In genomic region chr6:39573791-39574554, GRCm38 (mm10) we compare ENCODE assay signal across 8 mouse cellular contexts. TPM values are rescaled to one million over a fixed set of nuclear protein-coding genes. Genes with fewer than 3 reads are reported as not detected.
DNase-seq lines count a peak whose midpoint lies in the region; ATAC-seq lines count a peak whose summit lies in the region.

Adck2 (plus strand) TSS chr6:39573873.

- H3K27me3 ChIP-seq in forebrain, embryonic 10.5 days (ENCODE audit: poor library complexity, severe bottlenecking) = peaks cover 7% of the 10 kb centered on the region; the same call in 1 of the 2 replicates
- no peaks in the 10 kb centered on the region for H3K27me3 ChIP-seq in heart, embryonic 14.5 days (ENCODE audit: control insufficient read depth, insufficient read depth, low read length)
- H3K27me3 ChIP-seq in liver, embryonic 13.5 days = peaks cover 3% of the 10 kb centered on the region; the same call in 1 of the 2 replicates
- H3K27me3 ChIP-seq in stomach, embryonic 15.5 days (replicated peaks) = no peaks in the 10 kb centered on the region

- no peaks in the 10 kb centered on the region for H3K9me3 ChIP-seq in forebrain, embryonic 10.5 days
- H3K9me3 ChIP-seq in heart, embryonic 14.5 days (ENCODE audit: control insufficient read depth, low read length) = no peaks in the 10 kb centered on the region
- H3K9me3 ChIP-seq in liver, embryonic 13.5 days (replicated peaks) = no peaks in the 10 kb centered on the region
- H3K9me3 ChIP-seq in stomach, embryonic 15.5 days = no peaks in the 10 kb centered on the region

- peaks cover 24% of the 10 kb centered on the region for H3K4me1 ChIP-seq in forebrain, embryonic 10.5 days
- H3K4me1 ChIP-seq in heart, embryonic 14.5 days (ENCODE audit: control insufficient read depth in 2 of 2, insufficient read depth in 2 of 2, low read length in 2 of 2) = peaks cover 9 to 14% of the 10 kb centered on the region in 2 experiments
- H3K4me1 ChIP-seq in liver, embryonic 13.5 days (replicated peaks) = peaks cover 19% of the 10 kb centered on the region
- H3K4me1 ChIP-seq in stomach, embryonic 15.5 days = peaks cover 9% of the 10 kb centered on the region

- peak within 1 kb of the TSS; percentile 86 for H3K9ac ChIP-seq in heart, embryonic 14.5 days (ENCODE audit: low read length)
- H3K9ac ChIP-seq in liver, embryonic 13.5 days = peak within 1 kb of the TSS; percentile 85
- peak within 1 kb of the TSS; percentile 81 for H3K9ac ChIP-seq in stomach, embryonic 15.5 days

- peak; percentile 52 for DNase-seq in c-Kit-negative CD71-positive TER-119-positive erythroid progenitor cells, embryonic 14.5 days (ENCODE audit: low read depth, low spot score)
- DNase-seq in forebrain, embryonic 10.5 days (ENCODE audit: extremely low spot score, low spot score) = peak; percentile 86
- peak; percentile 87 for DNase-seq in kidney, postnatal 14 days
- peak; percentile 77 for DNase-seq in liver, embryonic 13.5 days
- peak; percentile 85 for DNase-seq in neural tube, embryonic 10.5 days (ENCODE audit: extremely low spot score, low spot score)

- peak within 1 kb of the TSS; percentile 92 for H3K27ac ChIP-seq in forebrain, embryonic 10.5 days
- peak within 1 kb of the TSS; percentile 90 to 94 for H3K27ac ChIP-seq in heart, embryonic 14.5 days (replicated peaks in 1 of 2; ENCODE audit: control insufficient read depth in 1 of 2, insufficient read depth in 1 of 2, low read depth in 2 of 2, low read length in 2 of 2)
- peak within 1 kb of the TSS; percentile 90 for H3K27ac ChIP-seq in liver, embryonic 13.5 days
- peak within 1 kb of the TSS; percentile 92 for H3K27ac ChIP-seq in stomach, embryonic 15.5 days

- WGBS in forebrain, embryonic 10.5 days = under 1% methylated on average over 49 of the region's 49 CpGs
- WGBS in heart, embryonic 14.5 days = under 1% methylated on average over 46 of the region's 49 CpGs
- 1% methylated on average over 49 of the region's 49 CpGs for WGBS in liver, embryonic 13.5 days (ENCODE audit: insufficient replicate concordance)
- WGBS in stomach, embryonic 15.5 days = under 1% methylated on average over 49 of the region's 49 CpGs

- ATAC-seq in CD4-positive, CD25-positive, alpha-beta regulatory T cell, adult 4 months = peak; percentile 99
- peak; percentile 92 for ATAC-seq in heart, embryonic 14.5 days (ENCODE audit: insufficient number of reproducible peaks, insufficient read depth, low FRiP score, low read depth)
- ATAC-seq in liver, embryonic 13.5 days (ENCODE audit: low read depth) = peak; percentile 98
- peak; percentile 94 for ATAC-seq in stomach, embryonic 15.5 days (ENCODE audit: insufficient read depth, low FRiP score, low read depth)

- H3K4me3 ChIP-seq in forebrain, embryonic 10.5 days = peak within 1 kb of the TSS; percentile 85
- peak within 1 kb of the TSS; percentile 84 to 89 for H3K4me3 ChIP-seq in heart, embryonic 14.5 days (ENCODE audit: control insufficient read depth in 1 of 2, insufficient read depth in 1 of 2, low read depth in 1 of 2, low read length in 2 of 2)
- H3K4me3 ChIP-seq in liver, embryonic 13.5 days (replicated peaks) = peak within 1 kb of the TSS; percentile 84
- peak within 1 kb of the TSS; percentile 85 for H3K4me3 ChIP-seq in stomach, embryonic 15.5 days (replicated peaks)

- no peaks in the 10 kb centered on the region; the same call in 1 of the 2 replicates for H3K36me3 ChIP-seq in forebrain, embryonic 10.5 days (replicated peaks)
- H3K36me3 ChIP-seq in heart, embryonic 14.5 days (ENCODE audit: control insufficient read depth, insufficient read depth, low read length) = peaks cover 27% of the 10 kb centered on the region
- H3K36me3 ChIP-seq in liver, embryonic 13.5 days = peaks cover 9% of the 10 kb centered on the region; the same call in 1 of the 2 replicates
- H3K36me3 ChIP-seq in stomach, embryonic 15.5 days = peaks cover 5% of the 10 kb centered on the region; the same call in 1 of the 2 replicates

- peak within 1 kb of the TSS; percentile 90 for H3K4me2 ChIP-seq in heart, embryonic 14.5 days (ENCODE audit: low read length)
- H3K4me2 ChIP-seq in liver, embryonic 13.5 days = peak within 1 kb of the TSS; percentile 94
- H3K4me2 ChIP-seq in stomach, embryonic 15.5 days = peak within 1 kb of the TSS; percentile 77

RNA-seq across cellular contexts. Expression of gene Adck2, which starts in this region (rescaled TPM):
- polyA plus RNA-seq in CD4-positive, CD25-positive, alpha-beta regulatory T cell, adult 4 months (2017; shearing (Covaris generic)) = 10 to 100 TPM; 27.8 to 29.7 TPM
- 19.1 and 22.1 TPM in 2 replicates for polyA plus RNA-seq in forebrain, embryonic 10.5 days (2016; fragmentation: Nextera tagmentation; extraction: Ambion mirVana)
- 16.1 and 19.1 TPM in 2 replicates for polyA plus RNA-seq in heart, embryonic 14.5 days (2014; fragmentation: Nextera tagmentation; extraction: Ambion mirVana)
- polyA plus RNA-seq in liver, embryonic 13.5 days (2015; fragmentation: Nextera tagmentation; extraction: Ambion mirVana) = 8.9 and 9.4 TPM in 2 replicates
- polyA plus RNA-seq in stomach, embryonic 15.5 days (2015; fragmentation: Nextera tagmentation; extraction: Ambion mirVana) = 26.5 and 32.6 TPM in 2 replicates

Comparison
In these comparisons a context has a peak if more than half of its experiments do, and no peak if none do; other contexts are left out.
1. Peak in every context shown above with its lines: DNase-seq, ATAC-seq, H3K4me3 ChIP-seq and H3K27ac ChIP-seq.